Mouse (Mus musculus) cerebellum, adult (tissue): ENCODE data around the gene Tbc1d5.

Source experiments
- ATAC-seq: cut with Nextera tagmentation; 2 replicates; pipeline ENCODE4 v1.9.2; 2017; ENCODE audit warnings: mild to moderate bottlenecking, moderate library complexity, mixed read lengths; ENCODE audit not compliant: insufficient number of reproducible peaks, low FRiP score, low TSS enrichment

The Tbc1d5 gene

DNA sequence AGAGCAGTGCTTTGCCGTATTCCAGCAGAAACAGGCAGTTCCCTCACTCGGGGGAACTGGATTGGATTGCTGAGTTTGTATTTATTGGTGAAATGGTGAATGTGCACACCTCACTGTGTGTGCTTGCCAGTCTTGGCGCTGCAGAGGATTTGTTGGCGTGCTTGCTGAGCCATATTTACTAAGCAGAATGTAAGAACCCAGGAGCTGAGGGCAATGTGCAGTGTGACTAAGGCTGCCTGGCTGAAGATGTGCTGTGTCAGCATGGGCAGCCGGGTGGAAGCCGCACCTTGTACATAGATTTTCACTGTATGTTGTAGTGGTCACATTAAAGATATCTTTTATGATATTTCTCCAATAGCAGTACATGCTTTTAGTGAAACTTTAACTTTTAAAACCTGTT lies 491.0 kb downstream of the Tbc1d5 start:
- ATAC-seq = peak; percentile 95

GRCm38 (mm10) chr17:50687670-50688069 lies 491.5 kb downstream of the Tbc1d5 start:
- ATAC-seq = no peak

DNA sequence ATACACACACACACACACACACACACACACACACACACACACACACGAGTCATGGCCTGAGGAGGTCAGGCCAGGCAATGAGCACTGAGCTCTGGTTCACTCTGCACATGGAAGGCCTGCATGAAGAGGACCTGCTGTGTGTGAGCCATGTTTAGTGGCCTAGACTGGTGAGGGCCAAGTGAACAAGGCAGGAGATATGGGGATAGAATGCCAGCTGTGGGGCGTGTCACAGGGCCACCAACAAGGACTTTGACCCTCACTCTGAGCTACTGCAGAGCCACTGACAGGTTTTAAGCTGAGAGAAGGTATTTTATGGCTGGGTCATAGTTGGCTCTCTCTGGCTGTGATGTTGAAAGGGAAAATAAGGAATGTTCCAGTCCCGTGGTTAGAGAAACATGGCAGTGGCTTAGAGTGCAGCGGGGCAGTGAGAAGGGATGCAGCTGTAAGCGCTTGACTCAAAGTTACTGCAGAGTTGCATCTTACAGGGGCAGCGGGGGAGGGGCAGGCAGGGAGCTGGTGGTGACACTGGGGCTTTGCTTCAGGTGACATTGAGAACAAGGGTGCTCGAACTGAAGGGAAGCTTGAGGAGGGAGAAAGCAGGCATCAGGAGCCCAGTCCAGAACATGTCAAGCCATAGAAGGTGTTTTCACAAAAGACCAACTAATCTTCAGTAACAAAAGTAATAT lies 494.0 kb downstream of the Tbc1d5 start:
- no peak for ATAC-seq
